8 mouse cellular contexts compared by ENCODE assay signal in genomic region chr2:31887030-31887429, GRCm38 (mm10). TPM values are rescaled to one million over a fixed set of nuclear protein-coding genes. Genes with fewer than 3 reads are reported as not detected.
DNase-seq lines count a peak whose midpoint lies in the region; ATAC-seq lines count a peak whose summit lies in the region.

TSS of gene Lamc3 (plus strand) at chr2:31887291.

- peaks cover 4% of the 10 kb centered on the region for H3K4me1 ChIP-seq in heart, embryonic 11.5 days (ENCODE audit: control insufficient read depth, insufficient read depth, low read length)
- H3K4me1 ChIP-seq in embryonic facial prominence, embryonic 10.5 days: peaks cover 41% of the 10 kb centered on the region
- no peaks in the 10 kb centered on the region for H3K4me1 ChIP-seq in heart, embryonic 16.5 days (ENCODE audit: control insufficient read depth, insufficient read depth, low read length)
- H3K4me1 ChIP-seq in stomach, embryonic 14.5 days (ENCODE audit: control insufficient read depth, insufficient read depth, low read length): peaks cover 5% of the 10 kb centered on the region; the same call in 1 of the 2 replicates

- no peaks in the 10 kb centered on the region for H3K9me3 ChIP-seq in heart, embryonic 11.5 days (replicated peaks; ENCODE audit: control insufficient read depth, low read length)
- H3K9me3 ChIP-seq in embryonic facial prominence, embryonic 10.5 days: no peaks in the 10 kb centered on the region
- H3K9me3 ChIP-seq in heart, embryonic 16.5 days (replicated peaks; ENCODE audit: control insufficient read depth, low read length): no peaks in the 10 kb centered on the region
- H3K9me3 ChIP-seq in stomach, embryonic 14.5 days (ENCODE audit: control insufficient read depth, low read depth, low read length): no peaks in the 10 kb centered on the region

- peak within 1 kb of the TSS; percentile 54 for H3K4me2 ChIP-seq in heart, embryonic 11.5 days
- H3K4me2 ChIP-seq in heart, embryonic 16.5 days (ENCODE audit: low read depth, low read length): peak within 1 kb of the TSS; percentile 52
- peak within 1 kb of the TSS; percentile 32 for H3K4me2 ChIP-seq in stomach, embryonic 14.5 days (replicated peaks; ENCODE audit: low read depth, low read length)

- H3K27me3 ChIP-seq in heart, embryonic 11.5 days (ENCODE audit: control insufficient read depth, insufficient read depth, low read length): peaks cover 74% of the 10 kb centered on the region
- peaks cover 87% of the 10 kb centered on the region for H3K27me3 ChIP-seq in embryonic facial prominence, embryonic 10.5 days (replicated peaks; ENCODE audit: low read depth, poor library complexity, severe bottlenecking)
- peaks cover 69% of the 10 kb centered on the region for H3K27me3 ChIP-seq in heart, embryonic 16.5 days (ENCODE audit: control insufficient read depth, insufficient read depth, low read length)
- peaks cover 22% of the 10 kb centered on the region for H3K27me3 ChIP-seq in stomach, embryonic 14.5 days (ENCODE audit: control insufficient read depth, insufficient read depth, low read length)

- H3K27ac ChIP-seq in heart, embryonic 11.5 days (ENCODE audit: low read depth, low read length): no peak within 1 kb of the TSS
- no peak within 1 kb of the TSS for H3K27ac ChIP-seq in embryonic facial prominence, embryonic 10.5 days (replicated peaks)
- H3K27ac ChIP-seq in heart, embryonic 16.5 days (ENCODE audit: low read length): no peak within 1 kb of the TSS
- H3K27ac ChIP-seq in stomach, embryonic 14.5 days (ENCODE audit: low read length): no peak within 1 kb of the TSS

- no peak for DNase-seq in heart, adult 8-10 months (ENCODE audit: low spot score)
- peak; percentile 73 for DNase-seq in embryonic facial prominence, embryonic 10.5 days (ENCODE audit: low spot score)
- peak; percentile 81 for DNase-seq in kidney, postnatal 14 days
- DNase-seq in lung, postnatal 4 days: peak; percentile 77 to 80
- DNase-seq in left cerebral cortex, adult 9 months (ENCODE audit: low spot score in 2 of 2): no peak

- WGBS in heart, embryonic 11.5 days (ENCODE audit: insufficient replicate concordance): 6% methylated on average over 26 of the region's 26 CpGs
- WGBS in embryonic facial prominence, embryonic 10.5 days: 6% methylated on average over 26 of the region's 26 CpGs
- WGBS in heart, embryonic 16.5 days: 4% methylated on average over 26 of the region's 26 CpGs
- WGBS in stomach, embryonic 14.5 days: 7% methylated on average over 26 of the region's 26 CpGs

- peak; percentile 24; the same call in 1 of the 2 replicates for ATAC-seq in heart, embryonic 11.5 days (replicated peaks; ENCODE audit: insufficient number of reproducible peaks, low FRiP score, low TSS enrichment)
- peak; percentile 41; the same call in 1 of the 2 replicates for ATAC-seq in heart, embryonic 16.5 days (replicated peaks; ENCODE audit: extremely low read depth, insufficient read depth, low FRiP score)
- peak; percentile 70; the same call in 1 of the 2 replicates for ATAC-seq in stomach, embryonic 14.5 days (ENCODE audit: insufficient number of reproducible peaks, insufficient read depth, low FRiP score, low read depth)

- H3K36me3 ChIP-seq in heart, embryonic 11.5 days (ENCODE audit: control insufficient read depth, insufficient read depth, low read length): no peaks in the 10 kb centered on the region
- H3K36me3 ChIP-seq in embryonic facial prominence, embryonic 10.5 days (replicated peaks): no peaks in the 10 kb centered on the region
- no peaks in the 10 kb centered on the region for H3K36me3 ChIP-seq in heart, embryonic 16.5 days (ENCODE audit: control insufficient read depth, insufficient read depth)
- H3K36me3 ChIP-seq in stomach, embryonic 14.5 days (ENCODE audit: control insufficient read depth, insufficient read depth, low read length): no peaks in the 10 kb centered on the region

- no peak within 1 kb of the TSS for H3K9ac ChIP-seq in heart, embryonic 11.5 days (ENCODE audit: low read depth, low read length)
- no peak within 1 kb of the TSS for H3K9ac ChIP-seq in heart, embryonic 16.5 days (ENCODE audit: low read length)
- H3K9ac ChIP-seq in stomach, embryonic 14.5 days (replicated peaks; ENCODE audit: low read depth, low read length): no peak within 1 kb of the TSS

- peak within 1 kb of the TSS; percentile 31 for H3K4me3 ChIP-seq in heart, embryonic 11.5 days (ENCODE audit: low read depth, low read length)
- H3K4me3 ChIP-seq in embryonic facial prominence, embryonic 10.5 days: peak within 1 kb of the TSS; percentile 45
- peak within 1 kb of the TSS; percentile 9 for H3K4me3 ChIP-seq in heart, embryonic 16.5 days (ENCODE audit: low read length)
- peak within 1 kb of the TSS; percentile 17 for H3K4me3 ChIP-seq in stomach, embryonic 14.5 days (ENCODE audit: low read depth, low read length)

RNA-seq across cellular contexts. Expression of gene Lamc3, which starts in this region (rescaled TPM):
- polyA plus RNA-seq in heart, embryonic 11.5 days (2014; fragmentation: Nextera tagmentation; extraction: Ambion mirVana): 1.0 and 1.5 TPM in 2 replicates
- total RNA-seq in heart, adult 8-10 months (2022): under 1 TPM; 0.41 to 0.75 (median 0.55) TPM
- 2.3 TPM in 2 replicates for polyA plus RNA-seq in embryonic facial prominence, embryonic 10.5 days (2016; fragmentation: Nextera tagmentation; extraction: Ambion mirVana)
- 0.41 and 0.55 TPM in 2 replicates for polyA plus RNA-seq in heart, embryonic 16.5 days (2015; fragmentation: Nextera tagmentation; extraction: Ambion mirVana)
- polyA plus RNA-seq in stomach, embryonic 14.5 days (2014; fragmentation: Nextera tagmentation; extraction: Ambion mirVana): 0.36 and 0.49 TPM in 2 replicates

Comparison
In these comparisons a context has a peak if more than half of its experiments do, and no peak if none do; other contexts are left out.
1. Peak in ATAC-seq, H3K4me3 ChIP-seq and H3K4me2 ChIP-seq in heart, embryonic 16.5 days; RNA of the gene not detected or under 1 TPM.
2. Peak in ATAC-seq, H3K4me3 ChIP-seq and H3K4me2 ChIP-seq in stomach, embryonic 14.5 days; RNA of the gene not detected or under 1 TPM.
3. DNase-seq: peak in embryonic facial prominence, embryonic 10.5 days (single experiment), kidney, postnatal 14 days (single experiment) and lung, postnatal 4 days (2 of 2); none in heart, adult 8-10 months (single experiment) and left cerebral cortex, adult 9 months (0 of 2).
4. Peak in every context shown above with its lines, with median percentiles within 50 percentile points of each other: ATAC-seq, H3K4me2 ChIP-seq and H3K4me3 ChIP-seq.